Mouse (Mus musculus) CH12.LX (cell line): ENCODE results near the gene Zfp870. TPM values are rescaled to one million over a fixed set of nuclear protein-coding genes. Genes with fewer than 3 reads are reported as not detected.

Experiments
- DNase-seq: peaks from one replicate; pipeline ENCODE4 v3.0.0-alpha.2; 2013; ENCODE audit errors: extremely low read depth
- H3K27ac ChIP-seq: 2 replicates; pipeline ENCODE4 v1.5.1; 2012; ENCODE audit warnings: low read depth, mild to moderate bottlenecking, control low read depth, moderate library complexity; ENCODE audit not compliant: insufficient read depth
- H3K27me3 ChIP-seq: replicated peaks from 2 replicates; pipeline ENCODE3; 2012; ENCODE audit warnings: inconsistent platforms
- H3K36me3 ChIP-seq, 2 experiments: replicated peaks in 1 of 2; 2 replicates each; pipeline versions ENCODE3 to v1.6.1; 2012; ENCODE audit warnings: inconsistent platforms in 1 of 2, low read length in 1 of 2, mild to moderate bottlenecking in 1 of 2, mixed read lengths in 1 of 2, moderate library complexity in 1 of 2; ENCODE audit not compliant: control insufficient read depth in 1 of 2, insufficient read depth in 1 of 2
- H3K4me1 ChIP-seq, 2 experiments: 2 replicates each; pipeline ENCODE4 v1.6.1; 2012; ENCODE audit warnings: inconsistent platforms in 1 of 2, moderate library complexity in 1 of 2; ENCODE audit not compliant: insufficient read depth in 2 of 2, control insufficient read depth in 1 of 2
- H3K4me2 ChIP-seq: 2 replicates; pipeline ENCODE4 v1.6.1; 2012; ENCODE audit warnings: low read depth, mild to moderate bottlenecking, control low read depth; ENCODE audit not compliant: poor library complexity, insufficient read depth, severe bottlenecking
- H3K4me3 ChIP-seq, 3 experiments: fragments of 150-350 bp in 1 of 3; sonication (generic) in 1 of 3; replicated peaks in 1 of 3; 2 replicates each; pipeline versions ENCODE3 to v1.5.1; 2011 to 2012; ENCODE audit warnings: low read depth in 2 of 3, low read length in 2 of 3, mild to moderate bottlenecking in 2 of 3, moderate library complexity in 2 of 3, control low read depth in 1 of 3, improper control_type of control experiment in 1 of 3, inconsistent platforms in 1 of 3, mixed read lengths in 1 of 3; ENCODE audit not compliant: poor library complexity in 1 of 3
- H3K79me2 ChIP-seq: replicated peaks from 2 replicates; pipeline ENCODE4 v1.6.1; 2012; ENCODE audit warnings: mild to moderate bottlenecking, moderate library complexity; ENCODE audit not compliant: control insufficient read depth, poor library complexity, insufficient read depth, severe bottlenecking; ENCODE audit errors: extremely low read depth
- H3K9ac ChIP-seq: 2 replicates; pipeline ENCODE4 v1.6.1; 2012; ENCODE audit warnings: low read depth, mild to moderate bottlenecking, control low read depth, moderate library complexity; ENCODE audit not compliant: insufficient read depth
- H3K9me3 ChIP-seq: replicated peaks from 2 replicates; pipeline ENCODE3; 2012; ENCODE audit warnings: low read length, inconsistent platforms, mixed read lengths
- BHLHE40 ChIP-seq: IDR thresholded peaks from 2 replicates; pipeline ENCODE4 v1.6.1; 2011; ENCODE audit warnings: mild to moderate bottlenecking, low read depth, low read length, improper control_type of control experiment
- CHD2 ChIP-seq: IDR thresholded peaks from 2 replicates; pipeline ENCODE4 v1.6.1; 2011; ENCODE audit warnings: low read length, improper control_type of control experiment
- E2F4 ChIP-seq: IDR thresholded peaks from 2 replicates; pipeline ENCODE4 v1.6.1; 2011; ENCODE audit warnings: low read depth, low read length, improper control_type of control experiment; ENCODE audit not compliant: insufficient replicate concordance
- ETS1 ChIP-seq: conservative IDR thresholded peaks from 2 replicates; pipeline ENCODE4 v1.6.1; 2012; ENCODE audit warnings: low read depth, mild to moderate bottlenecking, inconsistent platforms, low read length, improper control_type of control experiment, moderate library complexity
- JUN ChIP-seq: IDR thresholded peaks from 2 replicates; pipeline ENCODE4 v1.6.1; 2011; ENCODE audit warnings: low read depth, mild to moderate bottlenecking, low read length, improper control_type of control experiment, moderate library complexity; ENCODE audit not compliant: insufficient read depth
- JUND ChIP-seq: conservative IDR thresholded peaks from 2 replicates; pipeline ENCODE4 v1.6.1; 2011; ENCODE audit warnings: low read depth, low read length, improper control_type of control experiment
- MAFK ChIP-seq: IDR thresholded peaks from 2 replicates; pipeline ENCODE4 v1.6.1; 2011; ENCODE audit warnings: low read length, improper control_type of control experiment; ENCODE audit not compliant: insufficient replicate concordance
- MEF2A ChIP-seq: IDR thresholded peaks from 2 replicates; pipeline ENCODE4 v1.6.1; 2014; ENCODE audit warnings: low read depth, mild to moderate bottlenecking, inconsistent platforms, low read length, improper control_type of control experiment, borderline replicate concordance
- NELFE ChIP-seq: IDR thresholded peaks from 2 replicates; pipeline ENCODE4 v1.6.1; 2011; ENCODE audit warnings: low read depth, low read length, improper control_type of control experiment
- NRF1 ChIP-seq: IDR thresholded peaks from 2 replicates; pipeline ENCODE4 v1.6.1; 2014; ENCODE audit warnings: low read depth, mild to moderate bottlenecking, inconsistent platforms, low read length, improper control_type of control experiment, moderate library complexity
- SIN3A ChIP-seq: IDR thresholded peaks from 2 replicates; pipeline ENCODE4 v1.6.1; 2012; ENCODE audit warnings: low read length, improper control_type of control experiment, inconsistent platforms
- USF1 ChIP-seq: IDR thresholded peaks from 2 replicates; pipeline ENCODE4 v1.6.1; 2014; ENCODE audit warnings: low read depth, mild to moderate bottlenecking, inconsistent platforms, low read length, improper control_type of control experiment
- ZMIZ1 ChIP-seq: IDR thresholded peaks from 2 replicates; pipeline ENCODE4 v1.6.1; 2012; ENCODE audit warnings: low read depth, mild to moderate bottlenecking, inconsistent platforms, low read length, improper control_type of control experiment
- ZNF384 ChIP-seq: IDR thresholded peaks from 2 replicates; pipeline ENCODE4 v1.6.1; 2012; ENCODE audit warnings: low read depth, low read length, improper control_type of control experiment, inconsistent platforms
- dilution Hi-C: fragments of 300-500 bp; cut with MboI; formaldehyde crosslinking; loops from 2 replicates; pipeline ENCODE4 v1.14.3; 2020; ENCODE audit warnings: low sequenced_read_pairs; ENCODE audit not compliant: extremely low pct_unique_long_range_greater_than_20kb, extremely low pct_ligation_motif_present
- in situ Hi-C: fragments of 300-500 bp; cut with MboI; formaldehyde crosslinking; loops from 3 replicates; pipeline ENCODE4 v1.14.3; 2019; ENCODE audit warnings: low sequenced_read_pairs, low pct_ligation_motif_present, low pct_unique_long_range_greater_than_20kb, mixed read lengths
- polyA plus RNA-seq: library from polyadenylated mRNA; unstranded; fragments of >175 nt; gene quantifications from 2 replicates; pipeline ENCODE4 v1.2.1, GENCODE M21; 2012; ENCODE audit warnings: low read depth; ENCODE audit not compliant: insufficient read length
- total RNA-seq, 2 experiments: library from RNA; depleted of rRNA; stranded (reverse); fragments of 300-350 nt in 1 of 2; fragments of >200 nt in 1 of 2; gene quantifications; 2 replicates each; pipeline ENCODE4 v1.2.3; 2012 to 2014

Zfp870 gene
- total and polyA plus RNA-seq, 3 experiments, result 3.4 to 10.4 (median 5.8) TPM

DNA sequence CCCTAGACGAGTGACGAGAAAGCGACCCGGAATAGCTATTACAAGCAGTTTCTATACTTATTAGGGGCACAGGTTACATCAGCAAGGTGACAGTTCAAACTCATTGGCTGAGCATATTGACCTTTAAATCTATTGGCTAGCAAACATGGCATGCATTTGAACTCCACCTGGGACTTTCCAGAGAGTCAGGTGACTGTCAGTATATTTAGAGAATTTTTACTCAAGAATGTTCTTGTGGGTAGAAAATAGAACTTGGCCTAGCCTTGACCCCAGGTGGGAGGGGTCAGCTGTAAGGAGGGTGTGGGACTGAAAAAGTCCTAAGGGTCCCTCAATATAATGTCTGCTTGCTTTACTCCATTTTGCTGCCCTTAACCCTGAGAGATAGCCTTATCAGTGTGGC, 4.0 kb upstream of the Zfp870 start:
- dilution Hi-C loops (no loop called here), in situ Hi-C loops (no loop called here)
- peak; percentile 69 for DNase-seq
- peak overlapping the region in 2 of 3 experiments; percentile 39 to 46 for H3K4me3 ChIP-seq
- no peaks in the 10 kb centered on the region; the same call in 1 of the 2 replicates for H3K79me2 ChIP-seq
- no peaks in the 10 kb centered on the region for H3K27me3 ChIP-seq
- no peak overlapping the region; the same call in 1 of the 2 replicates for H3K4me2 ChIP-seq
- H3K9ac ChIP-seq, result peak overlapping the region; percentile 29; the same call in 1 of the 2 replicates
- peak; percentile 26; the same call in 1 of the 2 replicates for TF ChIP-seq ZNF384
- no peak for TF ChIP-seq E2F4
- no peak for TF ChIP-seq SIN3A
- TF ChIP-seq JUN, result no peak
- TF ChIP-seq NELFE, result no peak
- TF ChIP-seq MAFK, result no peak
- peak; percentile 69 for TF ChIP-seq BHLHE40
- peak; percentile 37 for TF ChIP-seq USF1
- no peak for TF ChIP-seq JUND
- no peak for TF ChIP-seq ZMIZ1
- TF ChIP-seq MEF2A, result peak; percentile 64; the same call in 1 of the 2 replicates
- no peak for TF ChIP-seq CHD2
- TF ChIP-seq NRF1, result no peak
- no peak for TF ChIP-seq ETS1
- peaks cover 2 to 38% of the 10 kb centered on the region in 2 experiments for H3K4me1 ChIP-seq
- H3K36me3 ChIP-seq, result no peaks in the 10 kb centered on the region
- no peak overlapping the region for H3K27ac ChIP-seq
- no peaks in the 10 kb centered on the region for H3K9me3 ChIP-seq

DNA sequence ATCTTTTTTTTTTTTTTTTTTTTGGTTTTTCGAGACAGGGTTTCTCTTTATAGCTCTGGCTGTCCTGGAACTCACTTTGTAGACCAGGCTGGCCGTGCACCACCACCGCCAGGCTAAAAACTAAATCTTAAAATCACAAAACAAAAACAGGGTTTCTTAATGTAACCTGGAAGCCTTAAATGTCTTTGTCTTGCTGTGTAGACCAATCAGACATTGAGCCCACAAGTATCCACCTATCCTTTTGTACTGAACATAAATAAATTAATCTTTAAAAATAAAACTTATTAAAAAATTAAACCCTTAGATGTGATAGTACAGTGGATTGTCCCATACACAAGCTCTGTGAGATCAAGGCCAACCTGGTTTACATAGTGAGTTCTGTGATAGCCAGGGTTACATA, 2.5 kb upstream of the Zfp870 start:
- Histone ChIP-seq H3K9ac (no peak overlapping the region), H3K27me3 (no peaks in the 10 kb centered on the region), H3K79me2 (no peaks in the 10 kb centered on the region; the same call in 1 of the 2 replicates), H3K4me3 (no peak overlapping the region), H3K27ac (no peak overlapping the region), H3K36me3 (peaks cover 0 to 10% of the 10 kb centered on the region in 2 experiments), H3K9me3 (no peaks in the 10 kb centered on the region), H3K4me1 (peaks cover 11 to 49% of the 10 kb centered on the region in 2 experiments), H3K4me2 (no peak overlapping the region)
- TF ChIP-seq USF1, result no peak
- peak; percentile 46 for DNase-seq
- dilution Hi-C loops (no loop called here), in situ Hi-C loops (no loop called here)
